Mouse (Mus musculus): ENCODE results near the gene Cmc2.

Gene Cmc2

DNA sequence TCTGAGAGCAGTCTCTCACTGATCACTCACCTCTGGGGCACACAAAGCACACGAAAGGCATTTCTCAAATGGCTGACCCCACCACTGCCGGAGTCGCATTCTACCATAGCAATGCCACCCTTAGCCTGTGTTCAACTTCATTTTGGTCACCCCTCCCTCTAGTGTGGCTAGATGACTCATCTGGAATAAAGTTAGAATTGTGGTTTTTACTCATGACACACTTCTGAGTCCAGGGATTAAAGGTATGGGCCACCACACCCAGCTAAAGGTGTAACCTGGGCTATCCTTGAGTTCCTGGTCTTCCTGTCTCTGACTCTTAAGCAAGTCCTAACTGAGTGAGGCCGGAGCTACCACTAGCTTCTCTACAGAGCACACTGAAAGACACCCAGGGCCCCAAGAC, 15.4 kb downstream of the Cmc2 start:
- DNase-seq (ENCODE audit: low read depth) = no peak

GRCm38 (mm10) chr8:116905252-116905651, 16.0 kb downstream of the Cmc2 start:
- no peak for DNase-seq (ENCODE audit: low read depth)

- DNase-seq (ENCODE audit: low read depth) = no peak
Measured at GRCm38 (mm10) chr8:116904736-116905135, 16.5 kb downstream of the Cmc2 start.

DNA sequence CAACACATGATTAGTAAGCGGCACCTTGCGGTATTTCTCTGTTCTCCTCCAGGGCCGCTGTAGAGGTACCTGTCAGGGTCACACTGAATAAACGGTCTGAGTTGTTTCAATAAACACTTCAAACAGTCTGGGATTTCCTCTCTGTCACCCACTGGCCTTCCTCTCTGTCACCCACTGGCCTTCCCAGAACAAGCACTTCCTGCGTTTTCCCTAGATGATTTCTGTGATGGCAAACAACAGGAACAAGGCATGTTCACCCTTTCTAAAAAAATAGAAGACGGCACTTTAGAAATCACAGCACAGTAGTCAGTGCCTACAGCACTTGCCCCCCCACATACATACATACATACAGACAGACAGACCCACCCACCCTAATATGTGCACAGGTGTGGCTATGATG, 25.7 kb downstream of the Cmc2 start:
- DNase-seq (ENCODE audit: low read depth) = no peak

GRCm38 (mm10) chr8:116893938-116894337, 27.3 kb downstream of the Cmc2 start:
- no peak for DNase-seq (ENCODE audit: low read depth)

DNA sequence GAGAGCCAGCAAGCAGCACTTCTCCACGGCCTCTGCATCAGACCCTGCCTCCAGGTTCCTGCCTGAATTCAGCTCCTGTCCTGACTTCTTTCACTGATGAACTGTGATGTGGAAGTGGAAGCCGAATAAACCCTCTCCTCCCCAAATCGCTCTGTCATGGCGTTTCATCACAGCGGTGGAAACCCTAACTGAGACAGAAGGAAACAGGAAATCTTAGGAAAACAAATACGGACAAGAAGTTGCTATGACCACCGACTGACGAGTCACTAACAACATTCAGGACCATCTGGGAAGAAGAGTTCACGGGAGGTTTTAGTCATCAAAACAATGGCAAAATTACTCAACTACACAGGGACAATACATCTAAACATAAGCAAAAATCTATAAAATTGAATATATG, 28.6 kb downstream of the Cmc2 start:
- no peak for DNase-seq (ENCODE audit: low read depth)

DNA sequence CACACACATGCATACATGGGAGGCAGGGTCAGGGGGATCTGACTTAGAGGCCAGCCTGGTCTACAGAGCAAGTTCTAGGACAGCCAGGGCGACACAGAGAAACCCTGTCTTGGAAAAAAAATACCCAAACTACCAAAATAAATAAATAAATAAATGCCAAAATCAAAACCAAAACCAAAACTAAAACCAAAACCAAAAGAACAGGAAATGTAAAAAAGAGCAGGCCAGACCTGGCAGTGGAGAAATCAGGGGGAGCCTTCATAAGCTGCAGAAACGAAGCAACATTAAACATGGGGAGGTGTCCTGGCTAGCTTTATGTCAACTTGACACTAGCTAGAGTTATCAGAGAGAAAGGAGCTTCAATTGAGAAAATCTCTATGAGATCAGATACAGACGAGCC, 29.1 kb downstream of the Cmc2 start:
- DNase-seq (ENCODE audit: low read depth) = no peak

- no peak for DNase-seq (ENCODE audit: low read depth)
Measured at GRCm38 (mm10) chr8:116891446-116891845, 29.8 kb downstream of the Cmc2 start.

DNA sequence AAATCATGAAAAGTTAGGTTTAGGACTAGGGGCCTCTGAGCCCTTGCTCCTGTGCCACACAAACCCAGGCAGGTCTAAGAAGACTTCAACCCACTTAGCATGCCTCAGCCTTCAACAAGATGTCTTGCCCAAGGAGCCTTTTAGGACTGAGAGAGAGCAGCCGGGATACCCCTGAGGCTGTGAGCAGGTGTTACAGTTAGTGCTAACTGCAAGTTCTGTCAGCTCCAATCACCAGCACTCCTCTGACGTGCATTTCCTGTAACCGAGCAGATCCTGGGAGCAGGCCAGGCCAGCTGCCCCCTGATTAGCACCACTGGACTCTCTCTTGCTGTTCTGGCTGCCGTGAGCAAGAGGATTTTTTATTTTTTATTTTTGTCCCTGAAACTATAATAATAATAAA, 33.4 kb downstream of the Cmc2 start:
- no peak for DNase-seq (ENCODE audit: low read depth)

DNA sequence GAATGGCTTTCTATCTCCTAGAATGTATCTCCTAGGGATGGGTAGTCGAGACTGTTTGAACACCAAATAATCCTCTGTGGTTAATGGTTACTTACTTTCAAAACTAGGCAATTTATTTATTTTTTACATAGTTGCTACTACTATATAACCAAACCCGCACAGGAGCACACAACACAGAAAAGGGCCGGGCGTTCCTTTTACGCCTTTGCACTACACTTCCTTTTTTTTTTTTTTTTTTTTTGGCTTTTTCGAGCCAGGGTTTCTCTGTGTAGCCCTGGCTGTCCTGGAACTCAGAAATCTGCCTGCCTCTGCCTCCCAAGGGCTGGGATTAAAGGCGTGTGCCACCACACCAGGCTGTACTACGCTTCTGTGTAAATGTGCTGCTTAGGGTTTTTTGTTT, 39.9 kb downstream of the Cmc2 start:
- no peak for DNase-seq (ENCODE audit: low read depth)

DNA sequence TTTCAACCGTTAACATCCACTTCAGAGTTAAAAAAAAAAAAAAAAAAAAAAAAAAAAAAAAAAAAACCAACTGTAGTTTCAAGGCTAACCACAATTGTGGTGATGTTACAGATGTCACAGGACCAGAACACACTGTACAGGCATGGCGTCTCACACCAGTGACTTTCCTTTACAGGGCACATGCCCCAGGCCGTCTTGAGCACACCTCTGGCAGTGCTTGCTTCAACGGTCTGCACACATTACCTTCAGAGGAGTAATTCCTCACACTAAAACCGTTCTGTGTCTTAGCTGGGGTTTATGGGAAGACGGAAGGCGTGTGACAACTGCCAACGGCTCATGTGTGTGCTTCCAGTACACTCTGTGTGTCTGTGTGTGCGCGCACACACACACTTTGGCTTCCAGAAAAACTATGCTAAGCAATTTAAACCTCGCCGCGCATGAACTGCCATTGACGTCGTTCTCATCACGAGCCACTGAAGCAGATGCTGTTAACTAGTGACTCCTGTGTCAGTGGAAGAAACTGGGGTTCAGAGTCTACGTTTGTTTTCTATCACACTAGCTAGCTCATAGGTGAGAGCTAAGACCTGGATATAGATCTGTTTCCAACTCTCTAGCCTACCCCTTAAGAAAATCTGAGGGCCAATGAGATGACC, 45.3 kb downstream of the Cmc2 start:
- no peak for DNase-seq (ENCODE audit: low read depth)

DNA sequence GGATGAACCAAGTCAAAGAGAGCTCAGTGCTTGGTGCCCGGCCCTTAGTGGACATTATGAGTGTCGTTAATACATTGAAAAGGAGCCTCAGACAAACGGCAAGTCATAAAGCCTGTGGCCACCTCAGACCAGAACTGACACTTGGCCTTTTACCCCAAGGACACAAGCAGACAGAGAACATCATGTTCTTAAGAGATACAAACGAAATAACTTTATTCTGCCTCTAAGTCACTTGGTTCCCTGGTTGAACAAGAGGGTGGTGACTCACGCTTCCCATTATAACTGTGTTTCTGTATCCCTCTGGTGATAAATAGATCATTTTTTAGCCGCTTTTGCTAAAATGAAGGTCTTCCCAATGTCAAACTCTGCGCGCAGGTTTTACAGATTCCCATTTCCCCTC, 47.3 kb downstream of the Cmc2 start:
- no peak for DNase-seq (ENCODE audit: low read depth)

- no peak for DNase-seq (ENCODE audit: low read depth)
Measured at GRCm38 (mm10) chr8:116873586-116873985, 47.7 kb downstream of the Cmc2 start.

- DNase-seq (ENCODE audit: low read depth) = peak; percentile 15
Measured at GRCm38 (mm10) chr8:116872761-116873342, 48.4 kb downstream of the Cmc2 start.

DNA sequence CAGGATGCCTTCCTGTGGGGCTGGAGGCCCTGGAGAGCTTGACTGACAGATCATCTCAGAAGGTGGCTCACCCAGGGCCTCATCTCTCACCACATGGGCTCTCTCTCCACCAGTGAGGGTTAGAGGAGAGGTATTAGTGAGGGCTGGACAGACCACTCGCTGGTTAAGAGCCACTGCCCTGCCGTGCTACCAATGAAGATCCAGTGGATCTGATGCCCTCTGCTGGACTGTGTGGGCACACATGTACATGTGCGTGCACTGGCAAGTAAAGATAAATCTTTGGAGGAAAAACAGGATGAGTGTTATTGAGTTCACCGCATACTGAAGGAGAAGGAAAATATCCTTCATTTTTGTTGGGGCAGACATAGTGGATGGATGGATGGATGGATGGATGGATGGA, 52.6 kb downstream of the Cmc2 start:
- no peak for DNase-seq (ENCODE audit: low read depth)

DNA sequence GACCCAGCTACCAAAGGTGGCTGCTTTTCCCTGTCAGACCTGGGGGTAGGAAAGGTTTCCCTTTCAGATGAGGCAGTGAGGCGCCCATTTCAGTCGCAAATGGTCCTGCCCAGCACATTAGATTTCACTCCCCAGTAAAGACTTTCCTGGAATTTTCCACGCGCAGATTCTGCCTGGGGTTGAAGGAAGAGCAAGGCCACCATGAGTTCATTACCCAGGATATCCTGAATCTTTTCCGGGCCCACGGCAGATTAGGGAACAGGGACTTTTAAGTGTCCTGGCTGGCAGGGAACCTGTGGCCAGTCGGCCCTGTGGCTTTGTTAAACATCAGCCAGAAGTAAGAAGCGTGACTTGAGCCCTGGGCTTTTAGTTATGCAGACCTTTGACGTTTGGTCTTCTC, 53.9 kb downstream of the Cmc2 start:
- no peak for DNase-seq (ENCODE audit: low read depth)

DNA sequence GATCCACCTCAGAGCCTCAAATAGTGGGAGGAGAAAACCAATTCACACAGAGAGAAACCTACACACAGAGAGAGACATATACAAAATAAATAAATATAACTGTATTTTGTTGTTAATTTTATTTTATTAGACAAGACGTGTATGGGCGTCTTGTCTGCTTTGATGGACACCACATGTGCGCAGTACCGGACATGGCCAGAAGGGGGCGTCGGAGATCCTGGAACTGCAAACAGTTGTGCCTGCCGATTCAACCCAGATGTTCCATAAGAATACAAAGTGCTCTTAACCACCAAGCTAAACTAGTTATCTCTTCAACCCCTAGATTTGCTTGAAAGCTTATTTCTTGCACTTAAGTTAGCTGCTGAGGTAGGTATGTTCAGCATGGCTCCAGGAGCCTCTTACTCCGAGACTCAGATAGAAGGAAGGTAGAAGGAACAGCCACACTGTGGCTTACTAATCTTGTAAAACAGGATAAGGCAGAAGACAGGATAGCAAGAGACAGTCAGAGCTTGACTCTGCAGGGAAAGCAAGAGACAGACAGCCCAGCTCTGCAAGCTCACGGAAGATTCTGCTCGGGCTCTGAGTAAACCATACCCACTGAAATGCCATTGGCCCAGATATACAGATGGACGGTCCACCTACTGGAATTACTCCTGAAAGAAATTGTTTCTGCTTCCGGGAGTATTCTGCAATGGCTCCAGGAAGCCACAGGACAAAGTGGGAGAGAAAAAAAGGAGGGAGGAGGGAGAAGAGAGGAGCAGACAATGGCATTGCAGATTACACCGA, 54.9 kb downstream of the Cmc2 start:
- DNase-seq (ENCODE audit: low read depth) = peak; percentile 45

DNA sequence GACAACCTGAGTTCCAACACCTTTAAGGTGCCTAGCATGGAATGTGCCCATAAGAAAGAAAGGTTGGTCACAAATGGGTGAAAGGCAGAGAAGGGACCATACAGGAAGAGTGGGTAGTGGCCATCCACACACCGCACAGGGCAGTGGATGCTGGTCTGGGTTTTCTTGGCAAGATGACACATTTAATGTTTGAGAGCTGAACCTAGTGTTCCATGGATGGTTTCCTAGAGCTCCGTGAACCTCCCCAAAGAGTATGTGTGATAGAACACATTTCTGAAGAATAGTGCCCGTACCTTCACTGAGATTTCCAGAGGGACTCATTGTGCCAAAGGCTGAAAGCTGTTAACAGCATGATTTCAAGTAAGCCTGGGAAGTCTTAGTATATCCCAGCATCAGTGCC, 56.7 kb downstream of the Cmc2 start:
- no peak for DNase-seq (ENCODE audit: low read depth)

- no peak for DNase-seq (ENCODE audit: low read depth)
Measured at GRCm38 (mm10) chr8:116864022-116864387, 57.2 kb downstream of the Cmc2 start.

GRCm38 (mm10) chr8:116863357-116864021, 57.8 kb downstream of the Cmc2 start:
- no peak for DNase-seq (ENCODE audit: low read depth)

DNA sequence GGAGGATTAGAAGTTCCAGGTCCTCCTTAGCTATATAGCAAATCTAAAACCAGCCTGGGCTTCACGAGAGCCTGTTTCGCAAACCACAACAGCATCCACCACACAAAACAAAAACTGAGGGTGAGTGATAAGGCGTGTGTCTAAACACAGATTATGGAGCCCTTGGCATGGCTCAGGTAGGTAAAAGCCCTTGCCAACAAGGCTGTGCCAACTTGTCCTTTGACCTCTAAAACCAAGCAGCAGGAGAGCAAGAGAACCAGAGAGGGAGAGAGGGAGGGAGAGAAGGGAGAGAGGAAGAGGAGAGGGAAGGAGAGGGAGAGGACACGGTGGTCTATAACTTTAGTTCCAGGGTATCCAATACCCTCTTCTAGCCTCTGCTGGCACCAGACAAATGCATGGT, 59.1 kb downstream of the Cmc2 start:
- DNase-seq (ENCODE audit: low read depth) = no peak

DNA sequence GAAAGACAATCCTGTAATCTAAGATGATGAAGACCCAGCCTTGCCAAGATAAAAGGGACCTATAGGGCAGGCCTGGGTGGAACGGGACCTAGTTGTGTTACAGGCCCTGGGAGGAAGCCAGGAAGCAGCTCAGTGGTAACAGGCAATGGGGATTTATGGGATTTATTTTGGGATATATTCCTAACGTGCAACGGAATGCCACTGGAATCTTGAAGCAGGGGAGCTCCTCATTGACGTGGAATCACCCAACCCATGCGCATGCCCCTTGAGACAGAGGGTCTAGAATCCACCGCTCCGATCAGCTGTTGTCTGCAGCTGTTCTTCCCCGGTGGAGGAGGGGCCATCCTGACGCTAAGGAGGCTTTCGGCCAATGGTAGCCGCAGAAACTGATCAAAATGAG, 69.2 kb downstream of the Cmc2 start:
- DNase-seq (ENCODE audit: low read depth) = no peak

GRCm38 (mm10) chr8:116848042-116848441, 73.2 kb downstream of the Cmc2 start:
- DNase-seq (ENCODE audit: low read depth) = no peak

Measured in c-Kit-positive CD71-positive TER-119-negative erythroid progenitor cells, embryonic 14.5 days (primary cell).